Mouse (Mus musculus) limb, embryonic 15.5 days (tissue): ENCODE data around the gene Gm1123. TPM values are rescaled to one million over a fixed set of nuclear protein-coding genes. Genes with fewer than 3 reads are reported as not detected.

Experiments
- ATAC-seq: fragments of 200-750 bp; cut with Nextera tagmentation; 2 replicates; pipeline ENCODE4 v1.8.0; 2017; ENCODE audit warnings: low read depth, moderate TSS enrichment; ENCODE audit not compliant: insufficient number of reproducible peaks, low FRiP score, low TSS enrichment
- H3K27ac ChIP-seq: fragments of 300-500 bp; sonication (generic); 2 replicates; pipeline ENCODE4 v1.5.1; 2015; ENCODE audit warnings: moderate library complexity, mild to moderate bottlenecking, inconsistent platforms
- H3K27me3 ChIP-seq: fragments of 300-500 bp; sonication (generic); 2 replicates; pipeline ENCODE4 v1.6.1; 2015; ENCODE audit warnings: inconsistent platforms
- H3K36me3 ChIP-seq: fragments of 300-500 bp; sonication (generic); 2 replicates; pipeline ENCODE4 v1.6.1; 2015; ENCODE audit warnings: inconsistent platforms
- H3K4me1 ChIP-seq: fragments of 300-500 bp; sonication (generic); 2 replicates; pipeline ENCODE4 v1.6.1; 2015; ENCODE audit warnings: inconsistent platforms
- H3K4me2 ChIP-seq: fragments of 300-500 bp; sonication (generic); 2 replicates; pipeline ENCODE4 v1.6.1; 2015; ENCODE audit warnings: mild to moderate bottlenecking, inconsistent platforms
- H3K4me3 ChIP-seq: fragments of 300-500 bp; sonication (generic); 2 replicates; pipeline ENCODE4 v1.5.1; 2015; ENCODE audit warnings: mild to moderate bottlenecking, inconsistent platforms
- H3K9ac ChIP-seq: fragments of 300-500 bp; sonication (generic); 2 replicates; pipeline ENCODE4 v1.6.1; 2015; ENCODE audit warnings: inconsistent platforms
- H3K9me3 ChIP-seq: fragments of 300-500 bp; sonication (generic); 2 replicates; pipeline ENCODE4 v1.6.1; 2016; ENCODE audit warnings: inconsistent platforms
- WGBS: fragments of 180-500 bp; shearing (Covaris S2); methylation state at CpG from one replicate; pipeline ENCODE4 v1.1.7; 2015; 5-methylcytosine and 5-hydroxymethylcytosine counted together
- polyA plus RNA-seq: library from polyadenylated mRNA; unstranded; fragments of >200 nt; fragmentation: Nextera tagmentation; extraction: Ambion mirVana; gene quantifications from 2 replicates; pipeline ENCODE4 v1.2.1, GENCODE M21; 2015

Gene Gm1123
- not detected in 2 replicates for polyA plus RNA-seq

DNA sequence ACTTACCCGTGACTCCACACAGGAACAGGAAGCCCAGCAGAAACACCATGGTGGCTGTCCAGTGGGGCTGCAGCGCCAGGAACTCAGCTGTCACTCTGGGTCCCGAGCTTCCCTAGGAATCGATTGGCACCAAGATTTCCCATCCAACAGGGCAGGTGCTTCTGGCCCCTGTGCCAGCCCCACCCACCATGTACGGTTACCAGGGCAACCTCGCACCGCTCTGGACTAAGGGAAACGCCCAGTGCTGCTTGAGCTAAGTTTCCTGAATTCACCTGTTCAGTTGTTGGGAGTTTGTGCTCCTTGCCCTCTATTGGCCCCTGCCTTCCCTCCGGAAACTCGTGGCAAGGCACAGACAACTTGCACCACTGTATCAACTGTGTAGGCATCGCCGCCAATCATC, at the start of gene Gm1123:
Gene Gm1123, minus strand, starts transcription at position 141 of the 400 bp plus-strand sequence.
- Histone ChIP-seq H3K27me3 (no peaks in the 10 kb centered on the region), H3K9ac (no peak within 1 kb of the TSS), H3K9me3 (no peaks in the 10 kb centered on the region), H3K4me2 (no peak within 1 kb of the TSS), H3K36me3 (0 out of 2 replicates have a peak, but pooled peaks cover under 1% of the 10 kb centered on the region), H3K4me1 (no peaks in the 10 kb centered on the region), H3K4me3 (no peak within 1 kb of the TSS), H3K27ac (no peak within 1 kb of the TSS)
- WGBS, result 84% methylated on average over 12 of the region's 12 CpGs
- no peak for ATAC-seq

DNA sequence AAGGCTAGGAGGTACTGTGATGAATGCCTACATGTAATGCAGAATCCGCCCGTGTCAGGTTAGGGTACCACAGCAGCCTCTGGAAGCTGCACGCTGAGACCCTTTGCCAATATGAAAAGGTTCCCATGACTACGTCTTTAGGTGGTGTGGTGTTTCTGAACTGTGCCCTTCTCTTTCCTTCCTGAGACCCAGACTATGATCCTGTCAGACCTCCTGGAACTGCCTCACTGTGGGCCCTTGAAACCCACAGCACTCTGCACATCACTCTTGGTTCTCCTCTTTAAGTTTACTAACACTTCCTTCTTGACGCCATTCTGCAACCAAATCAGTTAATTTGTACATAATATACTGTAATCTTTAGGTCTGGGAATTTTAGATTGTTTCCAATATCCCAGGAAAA, 46.2 kb upstream of the Gm1123 start:
- no peaks in the 10 kb centered on the region for H3K27me3 ChIP-seq

DNA sequence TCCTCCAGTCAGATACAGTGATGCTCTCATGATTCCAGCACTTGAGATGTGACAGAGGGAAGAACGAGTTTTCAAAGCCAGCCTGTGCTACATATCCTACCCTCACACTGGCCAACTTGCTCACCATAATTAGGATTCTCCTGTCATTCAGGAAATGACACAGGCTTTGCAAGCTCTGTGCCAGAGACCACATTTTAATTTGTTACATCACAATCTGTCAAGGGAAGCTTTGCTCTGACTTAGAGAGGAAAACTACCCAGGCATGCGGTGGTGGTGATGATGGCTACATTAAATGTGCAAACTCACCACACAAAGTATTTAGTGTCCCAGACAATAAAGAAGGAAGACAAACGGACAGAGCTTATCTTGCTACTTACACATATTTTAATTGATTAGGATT, 45.8 kb upstream of the Gm1123 start:
- Histone ChIP-seq H3K4me1 (no peaks in the 10 kb centered on the region), H3K36me3 (no peaks in the 10 kb centered on the region), H3K4me3 (no peak overlapping the region), H3K9me3 (no peaks in the 10 kb centered on the region), H3K27me3 (no peaks in the 10 kb centered on the region), H3K27ac (no peak overlapping the region), H3K9ac (no peak overlapping the region), H3K4me2 (no peak overlapping the region)
- 78% methylated on average over 3 of the region's 3 CpGs for WGBS
- no peak for ATAC-seq

More for the DNA sequence above, 46.2 kb upstream of the Gm1123 start:
- Histone ChIP-seq H3K4me1 (no peaks in the 10 kb centered on the region), H3K4me2 (no peak overlapping the region), H3K9me3 (no peaks in the 10 kb centered on the region), H3K27ac (no peak overlapping the region), H3K4me3 (no peak overlapping the region), H3K36me3 (no peaks in the 10 kb centered on the region), H3K9ac (no peak overlapping the region)
- ATAC-seq, result no peak
- 93% methylated on average over 5 of the region's 5 CpGs for WGBS

DNA sequence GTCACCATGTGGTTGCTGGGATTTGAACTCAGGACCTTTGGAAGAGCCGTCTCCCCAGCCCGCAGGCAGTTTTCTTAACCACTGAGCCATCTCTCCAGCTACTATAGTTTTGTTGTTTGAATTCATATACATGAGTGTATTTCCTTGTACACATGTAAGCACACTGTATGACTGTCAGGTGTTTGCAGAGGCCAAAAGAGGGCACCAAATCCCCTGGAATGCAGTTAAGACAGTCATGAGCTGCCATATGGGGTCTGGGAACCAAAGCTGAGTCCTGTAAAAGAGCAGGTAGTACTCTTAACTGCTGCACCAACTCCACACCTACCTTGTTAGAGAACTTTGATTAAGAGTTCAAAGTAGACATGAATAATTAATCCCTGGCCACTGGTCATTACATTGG, 45.1 kb upstream of the Gm1123 start:
- no peaks in the 10 kb centered on the region for H3K36me3 ChIP-seq

DNA sequence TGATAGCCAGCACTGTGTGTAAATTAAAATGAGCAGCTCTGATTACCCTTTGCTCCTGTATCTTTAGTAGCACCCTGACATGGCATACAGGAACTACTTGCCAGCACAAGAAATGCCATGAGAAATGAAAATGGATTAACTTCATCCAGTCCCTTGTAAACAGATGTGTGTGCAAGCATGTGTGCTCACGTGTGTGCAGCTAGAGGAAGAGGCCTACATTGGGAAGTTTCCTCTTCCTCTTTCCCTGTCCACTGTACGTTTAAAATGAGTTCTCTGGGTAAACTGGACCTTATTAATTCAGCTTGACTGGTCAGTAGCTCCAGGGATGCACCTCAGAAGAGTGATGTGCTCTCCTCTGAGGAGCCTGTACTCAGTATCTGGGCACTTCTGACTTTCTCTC, 38.9 kb upstream of the Gm1123 start:
- no peaks in the 10 kb centered on the region for H3K9me3 ChIP-seq
- H3K4me2 ChIP-seq, result no peak overlapping the region
- H3K4me1 ChIP-seq, result no peaks in the 10 kb centered on the region
- 64% methylated on average over 2 of the region's 2 CpGs for WGBS
- H3K36me3 ChIP-seq, result no peaks in the 10 kb centered on the region; the same call in 1 of the 2 replicates
- H3K27ac ChIP-seq, result no peak overlapping the region
- no peak overlapping the region for H3K4me3 ChIP-seq
- H3K9ac ChIP-seq, result no peak overlapping the region
- no peaks in the 10 kb centered on the region for H3K27me3 ChIP-seq
- ATAC-seq, result no peak

More for the DNA sequence above, 45.1 kb upstream of the Gm1123 start:
- no peaks in the 10 kb centered on the region for H3K27me3 ChIP-seq
- H3K9me3 ChIP-seq, result no peaks in the 10 kb centered on the region
- H3K4me2 ChIP-seq, result no peak overlapping the region
- H3K4me3 ChIP-seq, result no peak overlapping the region
- H3K27ac ChIP-seq, result no peak overlapping the region
- H3K9ac ChIP-seq, result no peak overlapping the region
- WGBS, result 89% methylated on average over 2 of the region's 2 CpGs
- no peak for ATAC-seq
- no peaks in the 10 kb centered on the region for H3K4me1 ChIP-seq

- H3K4me3 ChIP-seq, result no peak overlapping the region
- H3K9me3 ChIP-seq, result no peaks in the 10 kb centered on the region
- no peaks in the 10 kb centered on the region for H3K27me3 ChIP-seq
- no peak for ATAC-seq
- no peak overlapping the region for H3K27ac ChIP-seq
- no peaks in the 10 kb centered on the region; the same call in 1 of the 2 replicates for H3K36me3 ChIP-seq
- H3K4me2 ChIP-seq, result no peak overlapping the region
- H3K4me1 ChIP-seq, result no peaks in the 10 kb centered on the region
- 64% methylated on average over 4 of the region's 4 CpGs for WGBS
- no peak overlapping the region for H3K9ac ChIP-seq
Observed at GRCm38 (mm10) chr9:99072538-99072937, 37.0 kb upstream of the Gm1123 start.

GRCm38 (mm10) chr9:99065311-99065710, 29.8 kb upstream of the Gm1123 start:
- H3K4me3 ChIP-seq, result no peak overlapping the region
- no peak overlapping the region for H3K27ac ChIP-seq
- ATAC-seq, result no peak
- no peaks in the 10 kb centered on the region for H3K27me3 ChIP-seq
- H3K9me3 ChIP-seq, result no peaks in the 10 kb centered on the region
- no peaks in the 10 kb centered on the region for H3K4me1 ChIP-seq
- H3K9ac ChIP-seq, result no peak overlapping the region
- WGBS, result 88% methylated on average over 5 of the region's 5 CpGs
- no peak overlapping the region for H3K4me2 ChIP-seq
- peaks cover 9% of the 10 kb centered on the region for H3K36me3 ChIP-seq

DNA sequence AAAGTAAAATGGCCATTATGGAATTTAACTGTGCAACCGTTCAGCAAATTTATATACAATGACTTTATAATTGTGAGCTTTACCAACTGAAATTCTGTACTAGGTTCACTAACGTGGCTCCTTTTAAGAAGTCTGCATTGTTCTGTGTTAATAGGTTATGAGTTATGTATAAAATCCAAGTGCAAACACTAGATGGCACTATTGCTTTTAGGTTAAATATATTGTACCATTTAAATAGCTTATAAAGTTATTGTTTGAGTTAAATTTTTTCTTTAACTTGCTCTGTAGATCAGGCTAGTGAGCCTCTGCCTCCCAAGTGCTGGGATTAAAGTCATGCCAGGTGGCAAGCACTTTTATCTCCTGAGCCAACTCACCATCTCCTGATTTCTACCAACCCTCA, 28.7 kb upstream of the Gm1123 start:
- 36% methylated on average over 2 of the region's 2 CpGs for WGBS
- ATAC-seq, result no peak
- Histone ChIP-seq H3K4me1 (no peaks in the 10 kb centered on the region), H3K9ac (no peak overlapping the region), H3K27ac (no peak overlapping the region), H3K9me3 (no peaks in the 10 kb centered on the region), H3K4me2 (no peak overlapping the region), H3K27me3 (no peaks in the 10 kb centered on the region), H3K4me3 (no peak overlapping the region), H3K36me3 (peaks cover 16% of the 10 kb centered on the region)

- no peak for ATAC-seq
- no peaks in the 10 kb centered on the region for H3K9me3 ChIP-seq
- WGBS, result 44% methylated on average over 7 of the region's 7 CpGs
- H3K4me3 ChIP-seq, result no peak overlapping the region
- H3K4me1 ChIP-seq, result no peaks in the 10 kb centered on the region
- no peak overlapping the region for H3K9ac ChIP-seq
- H3K27me3 ChIP-seq, result no peaks in the 10 kb centered on the region
- H3K27ac ChIP-seq, result no peak overlapping the region
- H3K36me3 ChIP-seq, result peaks cover 16% of the 10 kb centered on the region
- H3K4me2 ChIP-seq, result no peak overlapping the region
Observed at GRCm38 (mm10) chr9:99062544-99062943, 27.0 kb upstream of the Gm1123 start.

GRCm38 (mm10) chr9:99057751-99058150, 22.2 kb upstream of the Gm1123 start:
- H3K27me3 ChIP-seq, result no peaks in the 10 kb centered on the region
- WGBS, result 64% methylated on average over 3 of the region's 3 CpGs
- ATAC-seq, result no peak
- H3K36me3 ChIP-seq, result peaks cover 6% of the 10 kb centered on the region; the same call in 1 of the 2 replicates
- H3K9me3 ChIP-seq, result no peaks in the 10 kb centered on the region
- H3K4me2 ChIP-seq, result no peak overlapping the region
- no peaks in the 10 kb centered on the region for H3K4me1 ChIP-seq
- H3K27ac ChIP-seq, result no peak overlapping the region
- no peak overlapping the region for H3K4me3 ChIP-seq
- H3K9ac ChIP-seq, result no peak overlapping the region

DNA sequence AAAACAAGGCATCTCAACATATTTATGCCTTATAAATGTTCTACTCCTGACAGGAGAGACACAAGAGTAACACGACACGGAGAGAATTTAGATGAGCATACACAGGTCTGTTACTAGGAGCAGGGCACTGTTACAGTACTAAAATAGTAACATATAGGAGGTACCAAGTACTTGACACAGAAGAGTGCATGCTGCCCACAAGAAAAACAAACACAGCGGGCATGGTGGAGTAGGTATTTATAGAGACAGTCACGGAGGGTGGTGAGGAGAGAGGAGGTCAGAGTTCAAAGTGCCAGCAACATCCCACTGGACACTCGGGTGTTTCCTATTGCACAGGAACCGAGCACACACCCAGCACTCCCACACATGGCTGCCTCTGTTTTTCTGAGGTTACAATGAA, 14.2 kb upstream of the Gm1123 start:
- H3K27me3 ChIP-seq, result no peaks in the 10 kb centered on the region

DNA sequence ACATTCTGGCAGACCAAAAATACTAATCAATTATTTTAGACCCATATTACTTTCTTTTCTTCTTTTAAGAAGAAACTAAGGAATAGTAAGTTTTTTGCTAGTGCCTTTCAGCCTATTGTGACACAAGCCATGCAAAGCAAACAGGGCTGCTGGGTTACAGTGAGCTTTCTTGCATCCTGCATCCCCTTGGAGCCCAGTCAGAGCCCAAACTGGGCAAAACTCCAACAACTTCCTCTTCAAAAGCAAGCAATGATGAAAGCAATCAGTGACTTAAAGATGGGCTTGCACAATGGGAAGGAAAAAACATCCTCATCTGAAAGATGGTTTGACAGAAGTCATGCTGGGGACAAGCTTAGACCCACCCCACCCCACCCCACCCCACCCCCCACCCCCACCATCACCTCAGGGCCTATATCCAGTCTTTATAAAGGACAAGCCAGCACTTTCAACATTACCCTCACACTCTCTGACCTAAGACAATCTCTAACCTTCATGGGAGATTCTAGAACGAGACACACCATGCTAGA, 13.3 kb upstream of the Gm1123 start:
- no peak for ATAC-seq
- Histone ChIP-seq H3K4me2 (no peak overlapping the region), H3K27me3 (no peaks in the 10 kb centered on the region), H3K4me1 (no peaks in the 10 kb centered on the region), H3K9me3 (no peaks in the 10 kb centered on the region), H3K27ac (no peak overlapping the region), H3K4me3 (no peak overlapping the region), H3K9ac (no peak overlapping the region), H3K36me3 (0 out of 2 replicates have a peak, but pooled peaks cover 9% of the 10 kb centered on the region)
- WGBS, result 80% methylated on average over 1 of the region's 1 CpGs

More for the DNA sequence above, 14.2 kb upstream of the Gm1123 start:
- Histone ChIP-seq H3K4me3 (no peak overlapping the region), H3K27ac (no peak overlapping the region), H3K9ac (no peak overlapping the region), H3K4me2 (no peak overlapping the region), H3K36me3 (0 out of 2 replicates have a peak, but pooled peaks cover 9% of the 10 kb centered on the region), H3K4me1 (no peaks in the 10 kb centered on the region), H3K9me3 (no peaks in the 10 kb centered on the region)
- 72% methylated on average over 6 of the region's 6 CpGs for WGBS
- no peak for ATAC-seq

DNA sequence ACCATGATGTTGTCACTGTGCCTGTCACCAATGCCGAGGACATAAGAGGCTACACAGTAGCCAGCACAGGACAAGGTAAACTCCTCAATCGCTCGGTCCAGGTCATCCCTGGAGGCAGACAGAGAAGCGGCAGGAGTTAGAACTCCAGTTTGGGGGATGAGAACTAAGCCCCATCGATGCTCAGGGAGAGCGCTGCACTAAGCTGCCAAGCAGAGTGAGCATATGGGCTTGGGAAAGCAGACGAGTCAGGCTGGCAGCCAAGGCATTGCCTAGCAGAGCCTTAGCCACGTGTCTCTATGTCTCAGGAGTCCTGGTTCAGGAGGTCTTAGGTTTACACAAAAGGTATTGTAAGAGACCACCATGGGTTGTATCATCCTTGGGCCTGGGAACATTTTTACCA, 9.2 kb upstream of the Gm1123 start:
- Histone ChIP-seq H3K27ac (no peak overlapping the region), H3K9me3 (no peaks in the 10 kb centered on the region), H3K4me1 (no peaks in the 10 kb centered on the region), H3K27me3 (no peaks in the 10 kb centered on the region), H3K4me2 (no peak overlapping the region), H3K9ac (no peak overlapping the region), H3K36me3 (peaks cover 11% of the 10 kb centered on the region; the same call in 1 of the 2 replicates), H3K4me3 (no peak overlapping the region)
- WGBS, result 86% methylated on average over 8 of the region's 8 CpGs
- ATAC-seq, result no peak
